Mouse (Mus musculus): ENCODE measurements around the gene Cnot2. TPM values are rescaled to one million over a fixed set of nuclear protein-coding genes. Genes with fewer than 3 reads are reported as not detected.

Gene Cnot2
- polyA plus RNA-seq, 1 experiment: 24.9 TPM

- DNase-seq (ENCODE audit: low read depth, low spot score): no peak
- 92% methylated on average over 10 of the region's 10 CpGs for WGBS
Measured at GRCm38 (mm10) chr10:116444371-116444770, 136.9 kb downstream of the Cnot2 start.

GRCm38 (mm10) chr10:116440946-116441345, 140.4 kb downstream of the Cnot2 start:
- DNase-seq (ENCODE audit: low read depth, low spot score): no peak
- 94% methylated on average over 7 of the region's 7 CpGs for whole genome bisulfite sequencing

- 91% methylated on average over 10 of the region's 10 CpGs for WGBS
- DNase-seq (ENCODE audit: low read depth, low spot score): no peak
Measured at GRCm38 (mm10) chr10:116440088-116440487, 141.2 kb downstream of the Cnot2 start.

DNA sequence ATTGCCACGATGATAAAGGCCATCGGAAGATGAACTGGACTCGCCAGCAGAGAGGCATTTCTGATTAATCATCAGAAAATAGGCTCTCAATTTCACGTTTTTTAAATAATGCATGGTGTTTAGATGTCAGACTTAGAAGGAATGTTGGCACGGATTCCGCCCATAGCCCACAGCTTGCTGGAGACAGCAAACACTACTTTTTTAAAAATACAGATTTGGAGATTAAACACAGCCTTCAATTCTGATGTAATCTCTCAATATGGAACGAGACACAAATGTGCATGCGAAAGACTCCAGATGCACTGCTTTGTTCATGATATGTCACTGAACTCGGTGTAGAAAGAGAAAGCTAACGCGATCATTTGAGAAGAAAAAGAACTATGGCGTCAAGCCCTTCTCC, 145.9 kb downstream of the Cnot2 start:
- WGBS: 85% methylated on average over 12 of the region's 12 CpGs

More for the DNA sequence above, 145.9 kb downstream of the Cnot2 start:
- DNase-seq (ENCODE audit: low read depth, low spot score): no peak

Other genes with a start within 250 kb of the Cnot2 start
- 1.6 and 4.7 TPM in 2 replicates for gene Kcnmb4, start 107.6 kb downstream of the Cnot2 start, polyA plus RNA-seq (2012; rRNA removed)